Mouse (Mus musculus): ENCODE measurements around the gene Cdc25b.

Gene Cdc25b

DNA sequence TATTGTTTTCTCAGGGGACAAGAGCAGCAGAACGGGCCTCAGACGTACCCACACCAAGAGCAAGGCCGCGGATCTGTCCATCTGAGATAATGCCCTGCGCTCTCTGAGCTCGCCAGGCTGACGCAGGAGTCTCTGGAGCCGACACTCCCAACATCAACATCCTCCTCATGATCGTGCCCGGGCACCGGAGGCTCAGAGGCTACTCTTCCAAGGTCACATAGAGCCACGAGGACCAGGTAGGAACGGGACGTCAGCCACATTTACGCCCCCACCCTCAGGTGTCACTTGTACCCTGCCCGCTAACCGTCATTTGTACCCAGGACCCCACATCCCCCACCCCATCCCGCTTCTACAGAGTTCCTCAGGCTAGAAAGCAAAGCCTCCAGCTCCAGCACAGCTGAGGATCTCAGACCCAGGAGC lies 27.2 kb upstream of the Cdc25b start:
- in situ Hi-C loops (cut with MboI; ENCODE audit: unreplicated experiment in 2 of 2), result no loop called here

DNA sequence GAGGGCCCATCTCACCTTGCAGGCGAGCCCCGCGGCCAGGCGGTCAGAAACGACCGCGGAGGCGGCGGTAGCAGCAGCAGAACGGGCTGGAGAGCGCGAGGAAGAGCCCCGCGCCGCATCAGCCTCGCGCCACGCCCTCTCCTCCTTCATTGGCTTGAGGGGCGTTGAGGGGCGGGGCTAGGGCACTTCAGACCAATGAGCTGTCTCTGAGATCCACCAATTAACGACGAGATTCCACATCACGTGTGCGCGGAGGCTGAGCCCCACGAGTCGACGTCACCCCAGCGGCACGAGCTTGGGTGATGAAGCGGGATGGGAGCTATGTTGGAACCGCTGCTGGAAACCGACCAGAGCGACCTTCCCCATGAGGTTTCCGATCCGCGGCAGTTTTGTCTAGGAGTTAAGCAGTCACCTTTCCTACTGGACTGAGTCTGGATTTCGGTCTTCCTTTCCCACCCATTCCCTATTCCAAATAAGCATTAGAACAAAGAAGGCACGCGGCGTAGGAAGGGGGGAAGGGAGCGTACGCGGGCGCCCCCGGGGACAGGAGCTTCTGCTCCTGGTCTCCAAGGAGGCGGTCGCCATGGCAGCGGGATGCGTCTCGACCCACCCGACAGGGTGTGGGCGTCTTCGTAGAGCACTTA lies 26.7 kb upstream of the Cdc25b start, which contains the start of gene 1700037H04Rik:
Gene 1700037H04Rik (minus strand): TSS at position 144 of the 644 bp plus-strand sequence.
- in situ Hi-C loops (cut with MboI; ENCODE audit: unreplicated experiment in 2 of 2), result no loop called here

DNA sequence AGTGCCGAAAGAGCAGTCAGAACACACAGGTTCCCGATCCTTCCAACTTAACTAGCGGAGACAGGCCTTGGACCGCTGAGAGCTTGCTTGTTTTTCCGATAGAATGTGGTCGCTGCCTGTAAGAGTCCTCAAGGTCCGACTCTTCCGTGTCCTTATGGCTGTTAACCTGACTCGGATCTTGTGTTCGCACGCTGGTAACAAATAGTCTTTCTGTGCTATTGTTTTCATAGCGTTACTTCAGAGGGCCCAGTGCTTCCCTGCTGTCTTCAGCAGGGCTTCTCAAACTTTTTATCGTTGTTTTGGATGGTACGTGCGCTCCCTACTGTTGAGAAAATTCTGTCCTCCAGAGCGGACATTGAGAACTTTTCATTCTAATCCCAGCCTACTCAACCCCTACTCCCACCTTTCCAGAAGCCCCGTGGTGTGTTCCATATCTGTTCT lies 26.1 kb upstream of the Cdc25b start:
- in situ Hi-C loops (cut with MboI; ENCODE audit: unreplicated experiment in 2 of 2), result no loop called here

DNA sequence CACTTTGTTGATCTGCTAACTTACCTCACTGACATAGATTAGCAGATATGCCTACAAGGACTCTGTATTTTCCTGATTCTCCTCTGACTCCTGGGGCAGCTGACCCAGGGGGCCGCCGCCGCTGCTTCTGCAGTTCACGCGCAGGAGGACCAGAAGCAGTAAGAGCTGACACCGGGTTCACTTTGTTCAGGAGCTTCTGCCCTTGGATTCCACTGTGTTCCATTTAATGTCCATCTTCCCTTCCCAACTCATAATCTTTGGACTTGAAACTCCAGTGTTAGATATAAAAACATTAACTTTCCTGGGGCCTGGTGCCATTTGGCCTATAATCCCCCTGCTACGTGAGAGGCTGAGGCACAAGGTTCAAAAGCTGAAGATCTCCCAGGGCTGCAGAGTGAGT lies 22.8 kb upstream of the Cdc25b start:
- in situ Hi-C loops (cut with MboI; ENCODE audit: unreplicated experiment in 2 of 2), result no loop called here

DNA sequence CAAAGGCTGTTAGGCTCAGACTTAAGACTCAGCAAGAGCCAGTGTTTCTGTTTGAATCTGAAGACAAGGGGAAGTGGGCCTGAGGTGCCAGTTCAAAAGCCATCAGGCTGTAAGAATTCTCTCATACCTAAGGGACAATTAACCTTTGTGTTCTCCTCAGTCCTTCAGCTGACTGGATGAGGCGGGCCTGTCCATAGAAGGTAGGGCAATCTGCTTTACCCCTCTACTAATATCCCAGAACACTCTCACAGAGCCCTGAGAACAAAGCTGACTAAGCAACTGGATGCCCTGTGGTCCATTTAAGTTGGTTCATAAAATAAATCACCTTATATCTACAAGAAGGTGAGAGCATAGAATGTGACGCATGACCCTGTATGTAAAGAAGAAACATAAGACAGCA lies 20.6 kb upstream of the Cdc25b start:
- in situ Hi-C loops (cut with MboI; ENCODE audit: unreplicated experiment in 2 of 2), result no loop called here

DNA sequence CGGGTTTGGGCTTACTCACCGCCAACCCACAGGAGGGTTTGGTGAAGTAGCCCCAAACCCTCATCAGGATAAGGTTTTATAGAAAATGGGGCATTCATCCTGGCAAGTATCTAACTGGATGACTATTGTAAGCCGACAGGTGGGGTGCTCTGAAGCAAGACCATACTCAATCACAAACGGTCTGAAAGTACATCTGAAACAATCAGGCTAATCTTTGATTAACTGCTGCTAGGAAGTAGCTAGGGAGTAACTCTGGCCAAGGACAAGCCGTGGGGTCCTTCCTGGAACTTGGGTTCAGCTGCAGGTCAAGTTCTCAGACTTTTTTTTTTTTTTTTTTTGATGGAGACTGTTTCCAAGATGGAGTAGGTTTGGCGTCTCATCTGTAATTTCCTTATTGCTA lies 18.8 kb upstream of the Cdc25b start:
- in situ Hi-C loops (cut with MboI; ENCODE audit: unreplicated experiment in 2 of 2), result no loop called here

DNA sequence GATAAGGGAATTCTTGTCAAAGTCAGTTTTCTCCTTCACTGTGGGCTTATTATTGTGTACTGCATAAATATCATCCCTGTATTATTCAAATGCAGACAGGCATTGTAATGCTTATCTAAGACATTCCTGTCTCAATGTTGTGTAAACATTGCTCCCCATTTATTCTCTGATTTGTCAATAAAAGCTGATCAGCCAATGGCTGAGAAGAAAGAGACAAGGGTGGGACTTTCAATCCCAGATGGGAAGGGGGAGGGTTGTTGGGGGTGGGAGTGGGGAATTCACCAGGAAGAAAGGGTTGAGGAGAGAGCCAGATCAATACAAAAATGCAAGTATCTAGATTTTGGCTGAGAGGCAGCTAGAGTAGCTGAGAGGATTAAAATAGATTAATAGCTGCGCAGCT lies 17.8 kb upstream of the Cdc25b start:
- in situ Hi-C loops (cut with MboI; ENCODE audit: unreplicated experiment in 2 of 2), result no loop called here

DNA sequence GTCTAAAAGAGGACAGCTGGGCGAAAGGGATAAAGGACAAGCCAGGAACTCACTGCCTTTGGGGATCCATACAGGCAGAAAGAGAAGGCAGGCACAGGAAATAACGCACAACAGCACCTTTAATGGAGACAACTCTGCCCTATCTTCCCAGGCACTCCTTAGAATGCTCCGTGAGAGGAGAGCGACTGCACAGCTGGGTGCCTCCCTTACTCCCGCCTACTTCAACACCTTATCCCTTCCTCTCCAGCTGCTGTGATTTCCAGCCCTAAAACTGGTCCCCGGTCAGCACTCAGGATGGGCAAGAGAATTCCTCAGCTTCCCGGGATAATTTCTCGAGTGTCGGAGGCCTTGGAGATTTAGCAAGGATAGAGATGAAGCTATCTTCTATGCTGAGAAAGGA lies 15.8 kb upstream of the Cdc25b start:
- in situ Hi-C loops (cut with MboI; ENCODE audit: unreplicated experiment in 2 of 2), result no loop called here

DNA sequence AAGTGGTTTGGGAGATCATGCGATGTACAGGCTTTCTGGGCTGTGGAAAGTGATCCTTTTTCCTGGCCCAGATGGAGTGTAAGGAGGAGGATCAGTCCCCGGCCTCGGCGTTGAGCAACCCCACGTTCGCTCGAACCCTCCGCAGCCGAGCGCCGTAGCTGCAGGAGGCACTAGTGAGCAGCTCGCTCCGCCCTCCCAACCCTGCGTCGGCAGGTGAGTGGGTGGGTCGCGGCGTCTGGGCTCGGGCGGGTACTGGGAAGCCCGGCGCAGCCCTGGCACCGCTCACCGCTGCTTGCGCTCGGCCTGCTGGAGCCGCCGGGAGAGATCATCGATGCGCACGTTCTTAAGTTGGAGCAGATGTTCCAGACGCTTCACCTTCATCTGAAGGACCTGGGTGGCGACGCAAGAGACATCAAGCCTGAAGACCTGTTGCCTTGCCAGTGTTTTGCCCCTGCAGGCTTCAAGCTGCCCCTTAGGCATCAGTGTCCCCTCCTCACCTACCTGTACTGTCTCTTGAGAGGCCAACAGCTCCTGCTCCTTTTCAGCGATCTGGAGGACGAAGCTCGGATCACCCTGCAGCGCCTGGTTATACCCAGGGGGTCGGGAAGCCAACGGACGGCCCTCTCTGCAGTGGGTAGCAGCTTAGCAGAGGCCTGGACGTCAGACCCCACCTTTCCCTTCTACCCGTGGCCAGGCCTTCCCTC lies 15.2 kb upstream of the Cdc25b start:
- in situ Hi-C loops (cut with MboI; ENCODE audit: unreplicated experiment in 2 of 2), result no loop called here

DNA sequence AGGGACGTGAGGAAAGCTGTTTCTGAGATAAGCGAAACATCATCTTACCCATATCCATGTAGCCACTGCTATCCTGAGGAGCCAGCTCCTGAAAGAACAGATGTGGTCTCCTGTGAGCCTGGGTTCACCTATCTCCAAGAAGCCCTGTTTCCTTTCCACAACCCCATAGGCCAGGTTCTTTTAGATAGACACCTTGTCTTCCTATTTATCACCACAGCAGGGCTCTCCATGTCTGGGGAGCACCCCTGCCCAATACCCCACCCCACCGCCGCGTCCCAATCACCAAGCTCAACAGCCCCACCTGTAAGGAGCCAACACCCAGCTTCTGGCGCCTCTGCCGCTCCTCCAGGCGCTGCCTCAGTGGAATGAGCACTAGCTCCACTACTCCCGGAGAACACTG lies 14.4 kb upstream of the Cdc25b start:
- in situ Hi-C loops (cut with MboI; ENCODE audit: unreplicated experiment in 2 of 2), result no loop called here

DNA sequence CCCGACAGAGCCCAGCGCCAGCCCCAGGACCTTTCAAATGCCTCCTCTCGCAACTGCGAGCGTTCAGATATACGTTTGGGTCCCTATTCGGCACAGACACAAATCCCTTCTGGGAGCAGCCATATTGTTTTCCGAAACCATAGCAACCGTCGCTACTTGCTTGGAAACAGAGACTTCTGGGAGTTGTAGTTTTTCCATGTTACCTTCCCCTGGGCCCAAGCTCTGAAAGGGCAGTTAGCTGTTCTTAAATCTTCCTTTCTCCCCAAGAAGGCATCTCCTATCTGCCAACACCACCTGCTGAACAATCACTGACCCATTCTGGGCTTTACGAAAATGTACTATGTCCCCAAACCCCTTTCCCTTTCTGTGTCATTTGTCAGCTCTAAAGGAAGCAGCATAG lies 12.0 kb upstream of the Cdc25b start:
- in situ Hi-C loops (cut with MboI; ENCODE audit: unreplicated experiment in 2 of 2), result loop anchor here (5.0 kb wide), 2 partner anchors 38 to 78 kb away; no protein-coding TSS in a partner anchor

DNA sequence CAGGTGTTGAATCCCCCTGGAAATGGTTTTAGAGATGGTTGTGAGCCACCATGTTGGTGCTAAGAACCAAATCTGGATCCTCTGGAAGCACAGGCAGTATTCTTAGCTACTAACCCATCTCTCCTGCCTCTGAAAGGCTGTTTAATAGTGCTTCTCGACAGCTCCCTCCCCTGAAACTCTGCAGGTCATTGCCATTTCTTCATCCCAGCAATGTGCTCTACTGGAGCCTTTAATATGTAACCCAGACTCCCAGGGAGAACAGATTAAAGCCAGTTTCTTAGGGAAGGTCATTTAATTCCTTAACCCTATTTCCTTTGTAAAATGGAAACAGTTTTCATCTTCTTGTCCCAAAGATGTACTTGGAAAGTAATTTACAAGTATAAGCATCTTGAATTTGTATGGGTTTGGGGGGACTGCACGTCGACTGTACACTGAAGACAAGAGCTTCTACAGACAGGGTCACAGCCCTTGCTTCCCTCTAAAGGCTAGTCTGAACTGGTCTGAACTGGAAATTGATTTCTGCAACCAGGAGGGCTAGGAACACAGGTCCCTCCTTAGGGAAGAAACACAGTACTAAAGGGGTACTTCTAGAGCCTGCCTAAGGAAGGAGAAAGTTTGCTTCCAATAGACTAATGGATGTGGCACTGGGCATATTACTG lies 11.3 kb upstream of the Cdc25b start:
- in situ Hi-C loops (cut with MboI; ENCODE audit: unreplicated experiment in 2 of 2), result loop anchor here (5.0 kb wide), 2 partner anchors 37 to 77 kb away; no protein-coding TSS in a partner anchor

DNA sequence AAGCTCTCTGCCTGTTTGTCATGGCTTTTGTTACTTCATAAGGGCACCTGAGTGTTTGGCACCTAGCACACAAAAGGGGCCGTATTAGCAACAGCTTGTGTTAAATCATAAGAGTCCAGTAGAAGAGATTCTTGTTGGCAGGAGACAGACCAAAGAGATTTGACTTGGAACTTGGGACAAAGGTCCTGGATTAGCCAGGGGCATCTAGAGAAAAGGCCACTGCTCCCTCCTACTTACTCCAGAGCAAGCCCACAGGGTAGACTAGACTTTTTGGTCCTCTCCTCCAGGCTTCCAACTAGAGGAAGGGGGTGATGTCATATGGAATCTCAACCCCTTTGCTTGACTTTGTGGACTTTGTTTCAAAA lies 10.8 kb upstream of the Cdc25b start:
- in situ Hi-C loops (cut with MboI; ENCODE audit: unreplicated experiment in 2 of 2), result loop anchor here (5.0 kb wide), 2 partner anchors 36 to 76 kb away; no protein-coding TSS in a partner anchor

DNA sequence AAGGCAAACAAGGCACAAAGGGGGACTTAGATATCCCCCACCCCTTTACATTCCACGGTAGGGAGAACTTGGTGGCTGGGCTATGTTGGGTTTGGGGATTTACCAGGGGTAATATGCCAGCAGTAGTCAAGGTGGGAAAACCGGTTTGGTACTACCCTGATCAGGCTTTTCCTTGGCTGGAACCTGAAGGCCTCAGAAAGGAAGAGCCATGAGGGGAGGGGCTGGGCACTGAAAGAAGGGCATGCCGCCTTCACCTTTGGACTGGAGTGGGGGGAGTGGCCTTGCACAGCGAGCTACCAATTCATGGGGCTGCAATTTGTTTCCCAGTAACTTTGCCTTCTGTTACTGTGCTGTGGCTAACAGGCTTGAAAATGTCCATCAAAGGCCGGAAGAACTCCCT lies 10.3 kb upstream of the Cdc25b start:
- in situ Hi-C loops (cut with MboI; ENCODE audit: unreplicated experiment in 2 of 2), result loop anchor here (5.0 kb wide), 2 partner anchors 36 to 76 kb away; no protein-coding TSS in a partner anchor

DNA sequence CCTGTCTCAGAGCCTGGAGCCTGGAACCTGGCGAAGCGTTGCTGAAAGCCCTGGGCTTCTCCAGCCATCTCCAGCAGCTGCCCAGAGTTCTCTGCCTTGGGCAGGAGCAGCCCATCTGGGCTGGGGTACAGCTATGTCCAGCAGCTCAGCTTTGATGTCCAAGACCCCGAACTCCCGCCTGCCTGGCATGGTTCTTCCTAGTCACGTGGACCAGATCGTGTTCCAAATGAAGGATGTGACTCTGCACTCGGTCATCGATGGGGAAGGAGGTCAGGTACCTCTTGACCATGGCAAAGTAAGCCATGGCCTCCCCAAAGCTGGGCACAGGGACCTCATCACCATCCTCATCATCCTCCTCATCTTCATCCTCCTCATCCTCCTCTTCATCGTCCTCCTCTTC lies 8.8 kb upstream of the Cdc25b start:
- in situ Hi-C loops (cut with MboI; ENCODE audit: unreplicated experiment in 2 of 2), result loop anchor here (5.0 kb wide), 2 partner anchors 34 to 74 kb away; no protein-coding TSS in a partner anchor

DNA sequence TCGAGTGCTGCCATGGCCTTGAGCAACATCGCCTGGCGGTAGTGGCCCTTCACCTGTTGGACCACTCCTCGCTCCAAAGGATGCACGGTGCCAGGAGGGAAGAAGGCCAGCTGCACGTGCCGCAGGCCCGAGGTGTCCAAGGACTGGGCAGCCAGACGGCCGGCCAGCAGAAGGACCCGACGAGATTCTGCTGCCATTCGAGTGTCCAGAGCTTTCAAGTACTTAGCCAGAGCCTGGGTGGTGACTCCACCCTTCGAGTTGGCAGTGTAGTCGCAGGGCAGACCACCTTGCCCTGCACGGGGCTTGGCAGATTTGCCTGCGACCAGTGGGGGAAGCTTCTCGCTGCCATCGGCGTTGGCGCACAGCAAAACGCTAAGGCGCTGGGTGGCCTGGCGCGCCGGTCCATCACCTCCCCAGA lies 7.9 kb upstream of the Cdc25b start:
- in situ Hi-C loops (cut with MboI; ENCODE audit: unreplicated experiment in 2 of 2), result loop anchor here (5.0 kb wide), 2 partner anchors 33 to 73 kb away; no protein-coding TSS in a partner anchor

DNA sequence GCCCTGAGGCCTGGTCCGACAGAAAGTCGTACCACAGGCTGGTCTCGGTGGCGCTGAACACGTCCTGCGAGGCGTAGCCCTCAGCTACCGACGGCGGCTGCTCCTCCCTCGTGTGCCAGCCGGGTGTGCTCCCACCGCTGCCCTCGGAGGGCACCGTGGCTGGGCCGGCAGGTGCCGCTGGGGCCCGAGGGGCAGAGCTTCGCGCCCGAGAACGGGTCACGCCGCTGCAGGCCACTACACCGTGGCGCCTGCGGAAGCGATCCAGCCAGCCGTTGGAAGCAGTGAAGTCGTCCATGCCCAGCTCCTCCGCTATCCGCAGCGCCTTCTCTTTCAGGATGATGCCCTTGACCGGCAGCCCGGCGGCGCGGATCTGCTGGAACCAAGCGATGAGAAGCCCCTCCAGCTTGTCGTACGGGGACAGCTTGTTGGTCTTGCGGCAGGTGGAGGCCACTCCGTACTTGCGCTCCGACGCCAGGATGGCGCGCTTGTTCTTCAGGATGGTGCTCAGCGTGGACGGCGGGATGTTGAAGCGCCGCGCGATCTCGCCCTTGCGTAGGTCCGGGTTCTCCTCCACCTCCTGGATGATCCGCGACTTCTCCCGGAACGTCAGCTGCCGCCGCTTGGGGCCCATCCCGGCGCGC lies 7.4 kb upstream of the Cdc25b start:
- in situ Hi-C loops (cut with MboI; ENCODE audit: unreplicated experiment in 2 of 2), result loop anchor here (5.0 kb wide), 2 partner anchors 33 to 73 kb away; no protein-coding TSS in a partner anchor

DNA sequence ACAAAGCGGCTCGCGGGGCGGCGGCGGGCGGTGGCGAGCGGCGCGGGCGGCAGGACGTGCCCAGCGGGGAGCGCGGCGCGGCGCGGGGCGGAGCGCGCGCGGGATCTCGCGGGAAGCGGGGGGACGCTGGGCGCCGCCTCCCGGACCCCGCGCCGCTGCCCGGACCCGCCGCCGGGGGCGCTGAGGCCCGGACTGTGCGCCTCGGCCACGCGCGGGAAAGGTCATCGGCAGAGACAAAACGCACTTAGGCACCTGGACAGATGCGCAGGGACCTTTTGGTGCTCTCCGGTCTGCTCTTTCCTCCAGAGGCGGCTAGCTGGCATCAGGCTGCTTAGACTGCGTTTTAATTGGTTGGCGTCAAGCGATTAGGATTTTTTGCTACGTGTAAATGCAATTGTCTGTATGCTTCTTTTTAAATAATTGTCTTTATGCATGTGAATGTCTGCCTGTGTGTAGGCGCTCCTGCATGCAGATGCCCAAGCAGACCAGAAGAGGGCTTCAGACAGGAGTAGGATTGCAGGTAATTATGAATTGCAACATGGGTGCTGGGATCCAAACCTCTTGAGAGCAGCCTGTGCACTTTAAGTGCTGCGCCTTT lies 6.7 kb upstream of the Cdc25b start, which contains the start of gene Cenpb:
Gene Cenpb (minus strand): TSS at position 78 of the 598 bp plus-strand sequence.
- in situ Hi-C loops (cut with MboI; ENCODE audit: unreplicated experiment in 2 of 2), result loop anchor here (5.0 kb wide), 2 partner anchors 32 to 72 kb away; no protein-coding TSS in a partner anchor

DNA sequence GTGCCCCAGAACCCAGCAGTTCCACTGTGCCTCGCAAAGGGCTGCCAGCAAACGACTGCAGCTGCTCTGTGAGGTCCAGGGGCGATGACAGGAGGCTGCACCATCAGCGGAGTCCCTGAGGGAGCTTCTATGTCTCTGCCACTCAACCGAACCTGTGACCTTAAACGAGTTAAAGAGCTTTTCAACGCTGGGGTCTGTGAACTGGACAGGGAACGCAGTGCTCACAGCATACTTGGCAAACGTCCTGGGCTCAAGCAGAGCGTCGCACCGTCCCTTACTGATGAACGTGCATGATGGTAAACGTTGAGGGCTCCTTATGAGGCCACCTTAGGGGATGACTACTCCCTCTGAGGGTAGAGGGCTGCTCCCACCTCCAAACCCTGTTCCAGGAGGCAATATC lies 406 bp upstream of the Cdc25b start:
- in situ Hi-C loops (cut with MboI; ENCODE audit: unreplicated experiment in 2 of 2), result no loop called here

DNA sequence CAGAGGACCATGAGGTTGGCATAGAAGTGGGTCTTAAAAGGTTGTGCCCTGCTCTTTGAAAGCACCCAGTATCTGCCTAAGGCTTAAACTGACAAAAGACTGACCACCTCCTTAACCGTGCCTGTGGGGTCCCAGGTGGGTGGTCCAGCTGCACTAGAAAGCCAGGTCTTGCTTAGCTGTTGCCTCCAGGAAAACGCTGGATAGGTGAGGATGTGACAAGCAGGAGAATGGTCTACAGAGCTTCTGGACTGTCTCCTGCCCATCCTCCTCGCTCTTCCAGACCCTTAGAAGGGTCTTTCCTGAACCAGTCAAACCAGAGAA lies 813 bp downstream of the Cdc25b start:
- in situ Hi-C loops (cut with MboI; ENCODE audit: unreplicated experiment in 2 of 2), result no loop called here

Data from v-Abl transformed pro-B cells (cell line).